Comparison of ENCODE assay signal across 21 mouse cellular contexts in the genomic region with DNA sequence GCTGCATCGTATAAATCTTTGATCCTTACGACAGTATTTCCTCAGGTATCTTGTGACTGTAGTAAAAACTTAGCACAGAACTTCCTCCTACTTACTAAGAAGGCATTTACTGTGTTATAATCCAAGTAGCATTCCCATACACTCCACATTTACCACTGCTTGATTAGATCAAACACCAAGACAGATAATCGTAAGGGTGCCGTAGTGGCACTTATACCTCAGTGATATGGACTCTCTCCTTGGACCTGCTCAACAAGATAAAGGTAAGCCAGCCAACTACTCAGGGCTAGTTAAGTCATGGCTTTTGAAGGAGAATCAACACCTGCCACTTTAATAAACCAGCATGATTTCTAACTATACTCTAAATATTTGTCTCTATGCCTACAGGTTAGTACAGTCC.
"Had no signal": no experiment of that assay in that cellular context is flagged by ENCODE, and none has a peak within 500 bp of the region (broad histone marks: within the 10 kb centered on the region; RNA-seq: fewer than 3 reads in every experiment).

No protein-coding gene starts in this region.

- H3K27ac ChIP-seq: liver, embryonic 15.5 days; lung, embryonic 15.5 days; macrophage; midbrain, embryonic 13.5 days; midbrain, embryonic 15.5 days; neural tube, embryonic 12.5 days; stomach, embryonic 15.5 days; stomach, postnatal 0 days had no signal

- H3K9me3 ChIP-seq: liver, embryonic 15.5 days; lung, embryonic 15.5 days; midbrain, embryonic 13.5 days; midbrain, embryonic 15.5 days; neural tube, embryonic 12.5 days; stomach, embryonic 15.5 days had no signal

- H3K27me3 ChIP-seq: liver, embryonic 15.5 days; lung, embryonic 15.5 days; midbrain, embryonic 13.5 days; midbrain, embryonic 15.5 days; neural tube, embryonic 12.5 days; stomach, embryonic 15.5 days had no signal

- H3K4me1 ChIP-seq: lung, embryonic 15.5 days; midbrain, embryonic 13.5 days; midbrain, embryonic 15.5 days; neural tube, embryonic 12.5 days; stomach, embryonic 15.5 days had no signal

- H3K4me3 ChIP-seq: liver, embryonic 15.5 days; lung, embryonic 15.5 days; midbrain, embryonic 13.5 days; midbrain, embryonic 15.5 days; neural tube, embryonic 12.5 days; stomach, embryonic 15.5 days had no signal

- H3K36me3 ChIP-seq: midbrain, embryonic 15.5 days had no signal

- H3K4me2 ChIP-seq: liver, embryonic 15.5 days; lung, embryonic 15.5 days; midbrain, embryonic 11.5 days; midbrain, embryonic 13.5 days; midbrain, embryonic 15.5 days; neural tube, embryonic 12.5 days; stomach, embryonic 15.5 days had no signal

- ATAC-seq: liver, postnatal 0 days; lung, postnatal 0 days; midbrain, embryonic 13.5 days; midbrain, embryonic 15.5 days had no signal

- H3K9ac ChIP-seq: liver, embryonic 15.5 days; liver, postnatal 0 days; lung, embryonic 15.5 days; midbrain, embryonic 13.5 days; midbrain, embryonic 15.5 days; neural tube, embryonic 12.5 days; stomach, embryonic 15.5 days had no signal

- DNase-seq: liver, postnatal 0 days; lung, adult 2 months; lung, postnatal 14 days; lung, postnatal 36 days; retina, postnatal 1 day; right cerebral cortex, adult 18-20 months; right cerebral cortex, postnatal 25 days; right cerebral cortex, postnatal 4 days; spleen, adult 18-20 months; thymus, postnatal 14 days; thymus, postnatal 36 days had no signal
